Comparison of ENCODE assay signal across 11 mouse cellular contexts in genomic region chr19:32599436-32599835, GRCm38 (mm10).
"Had no signal": no experiment of that assay in that cellular context is flagged by ENCODE, and none has a peak within 500 bp of the region (broad histone marks: within the 10 kb centered on the region; RNA-seq: fewer than 3 reads in every experiment).

No protein-coding gene starts in this region.

- H3K4me2 ChIP-seq: intestine, embryonic 15.5 days; liver, embryonic 13.5 days; midbrain, embryonic 12.5 days; neural tube, embryonic 13.5 days; stomach, embryonic 15.5 days had no signal

- H3K27ac ChIP-seq: intestine, embryonic 15.5 days; layer of hippocampus, adult 2 months; liver, embryonic 13.5 days; midbrain, embryonic 12.5 days; neural tube, embryonic 13.5 days; stomach, embryonic 15.5 days had no signal

- H3K27me3 ChIP-seq: intestine, embryonic 15.5 days had no signal

- ATAC-seq: intestine, embryonic 15.5 days; midbrain, embryonic 16.5 days had no signal

- H3K36me3 ChIP-seq: intestine, embryonic 15.5 days; liver, embryonic 13.5 days; midbrain, embryonic 12.5 days; neural tube, embryonic 13.5 days; stomach, embryonic 15.5 days had no signal

- H3K4me1 ChIP-seq: stomach, embryonic 15.5 days had no signal

- DNase-seq: liver, embryonic 13.5 days; lung, adult 18-20 months; retina, postnatal 1 day; right cerebral cortex, postnatal 4 days; thymus, postnatal 4 days had no signal

- H3K9ac ChIP-seq: intestine, embryonic 15.5 days; liver, embryonic 13.5 days; midbrain, embryonic 12.5 days; neural tube, embryonic 13.5 days; stomach, embryonic 15.5 days had no signal

- H3K4me3 ChIP-seq: intestine, embryonic 15.5 days; layer of hippocampus, adult 2 months; liver, embryonic 13.5 days; midbrain, embryonic 12.5 days; neural tube, embryonic 13.5 days; stomach, embryonic 15.5 days had no signal

- H3K9me3 ChIP-seq: intestine, embryonic 15.5 days; liver, embryonic 13.5 days; midbrain, embryonic 12.5 days; neural tube, embryonic 13.5 days; stomach, embryonic 15.5 days had no signal
